Mouse (Mus musculus) spleen, postnatal 10 days (tissue): ENCODE measurements around the gene Serinc5.

Experiments
- DNase-seq, 2 experiments: peaks; one replicate each; pipeline ENCODE4 v3.0.0; 2021 to 2022; ENCODE audit warnings: low spot score in 2 of 2

The Serinc5 gene

GRCm38 (mm10) chr13:92613094-92613493, 2.2 kb downstream of the Serinc5 start:
- DNase-seq = peak in 1 of 2 experiments; percentile 12

- peak in 1 of 2 experiments; percentile 11 for DNase-seq
Observed at GRCm38 (mm10) chr13:92615201-92615600, 4.3 kb downstream of the Serinc5 start.

GRCm38 (mm10) chr13:92616459-92616858, 5.6 kb downstream of the Serinc5 start:
- DNase-seq = peak in 1 of 2 experiments; percentile 8

GRCm38 (mm10) chr13:92626196-92626595, 15.3 kb downstream of the Serinc5 start:
- peak in 1 of 2 experiments; percentile 8 for DNase-seq

GRCm38 (mm10) chr13:92626725-92627124, 15.8 kb downstream of the Serinc5 start:
- peak in 1 of 2 experiments; percentile 4 for DNase-seq

GRCm38 (mm10) chr13:92629509-92629908, 18.6 kb downstream of the Serinc5 start:
- DNase-seq = no peak

- no peak for DNase-seq
Observed at GRCm38 (mm10) chr13:92631450-92631849, 20.6 kb downstream of the Serinc5 start.

- DNase-seq = no peak
Observed at GRCm38 (mm10) chr13:92632550-92632949, 21.7 kb downstream of the Serinc5 start.

GRCm38 (mm10) chr13:92635040-92635439, 24.1 kb downstream of the Serinc5 start:
- DNase-seq = no peak

GRCm38 (mm10) chr13:92636226-92636909, 25.5 kb downstream of the Serinc5 start:
- DNase-seq = no peak

GRCm38 (mm10) chr13:92636910-92637275, 26.0 kb downstream of the Serinc5 start:
- DNase-seq = peak; percentile 28 to 57

GRCm38 (mm10) chr13:92639093-92640014, 28.5 kb downstream of the Serinc5 start:
- DNase-seq = peak in 1 of 2 experiments; percentile 55

- DNase-seq = no peak
Observed at GRCm38 (mm10) chr13:92644199-92644598, 33.3 kb downstream of the Serinc5 start.

GRCm38 (mm10) chr13:92644753-92645152, 33.9 kb downstream of the Serinc5 start:
- DNase-seq = no peak

- DNase-seq = no peak
Observed at GRCm38 (mm10) chr13:92647695-92648094, 36.8 kb downstream of the Serinc5 start.

GRCm38 (mm10) chr13:92649111-92649510, 38.2 kb downstream of the Serinc5 start:
- DNase-seq = no peak

GRCm38 (mm10) chr13:92650956-92651355, 40.1 kb downstream of the Serinc5 start:
- no peak for DNase-seq

- DNase-seq = no peak
Observed at GRCm38 (mm10) chr13:92652498-92652897, 41.6 kb downstream of the Serinc5 start.

GRCm38 (mm10) chr13:92653283-92653682, 42.4 kb downstream of the Serinc5 start:
- no peak for DNase-seq

- no peak for DNase-seq
Observed at GRCm38 (mm10) chr13:92656815-92657513, 46.1 kb downstream of the Serinc5 start.

- DNase-seq = no peak
Observed at GRCm38 (mm10) chr13:92659611-92660010, 48.7 kb downstream of the Serinc5 start.
